Mouse (Mus musculus) stomach, postnatal 0 days (tissue): ENCODE data around the gene Pnrc2. TPM values are rescaled to one million over a fixed set of nuclear protein-coding genes. Genes with fewer than 3 reads are reported as not detected.

Source experiments
- ATAC-seq: fragments of 200-750 bp; cut with Nextera tagmentation; 2 replicates; pipeline ENCODE4 v1.8.0; 2017; ENCODE audit not compliant: low FRiP score, low TSS enrichment
- DNase-seq: peaks from one replicate; pipeline ENCODE4 v3.0.0-alpha.2; 2016; ENCODE audit warnings: low spot score
- H3K27ac ChIP-seq: fragments of 300-500 bp; sonication (generic); replicated peaks from 2 replicates; pipeline ENCODE4 v1.5.1; 2014; ENCODE audit warnings: mild to moderate bottlenecking, control low read depth
- H3K27me3 ChIP-seq: fragments of 300-500 bp; sonication (generic); 2 replicates; pipeline ENCODE4 v1.6.1; 2014; ENCODE audit warnings: low read length; ENCODE audit not compliant: control insufficient read depth, insufficient read depth
- H3K36me3 ChIP-seq: fragments of 300-500 bp; sonication (generic); 2 replicates; pipeline ENCODE4 v1.6.1; 2014; ENCODE audit warnings: low read length, mixed read lengths; ENCODE audit not compliant: control insufficient read depth, insufficient read depth
- H3K4me1 ChIP-seq: fragments of 300-500 bp; sonication (generic); replicated peaks from 2 replicates; pipeline ENCODE4 v1.6.1; 2014; ENCODE audit warnings: antibody characterized with exemption; ENCODE audit not compliant: control insufficient read depth, insufficient read depth
- H3K4me2 ChIP-seq: fragments of 300-500 bp; sonication (generic); replicated peaks from 2 replicates; pipeline ENCODE4 v1.6.1; 2014; ENCODE audit warnings: low read depth, mild to moderate bottlenecking, control low read depth, moderate library complexity
- H3K4me3 ChIP-seq: fragments of 300-500 bp; sonication (generic); 2 replicates; pipeline ENCODE4 v1.5.1; 2014; ENCODE audit warnings: low read depth, low read length, control low read depth
- H3K9ac ChIP-seq: fragments of 300-500 bp; sonication (generic); 2 replicates; pipeline ENCODE4 v1.6.1; 2014; ENCODE audit warnings: mild to moderate bottlenecking, low read length, control low read depth, mixed read lengths
- H3K9me3 ChIP-seq: fragments of 300-500 bp; sonication (generic); 2 replicates; pipeline ENCODE4 v1.6.1; 2016; ENCODE audit warnings: low read length; ENCODE audit not compliant: control insufficient read depth
- CTCF ChIP-seq: IDR thresholded peaks from 2 replicates; pipeline ENCODE4 v1.5.1; 2016; ENCODE audit warnings: antibody characterized with exemption, low read depth, mild to moderate bottlenecking, moderate library complexity
- EP300 ChIP-seq: optimal IDR thresholded peaks from 2 replicates; pipeline ENCODE3; 2016; ENCODE audit warnings: antibody characterized with exemption
- WGBS: fragments of 180-500 bp; shearing (Covaris S2); extraction: QIAGEN DNeasy Blood & Tissue Kit; methylation state at CpG from one replicate; pipeline ENCODE4 v1.1.7; 2014; 5-methylcytosine and 5-hydroxymethylcytosine counted together
- polyA plus RNA-seq: library from polyadenylated mRNA; unstranded; fragments of >200 nt; fragmentation: Nextera tagmentation; extraction: Ambion mirVana; gene quantifications from 2 replicates; pipeline ENCODE4 v1.2.1, GENCODE M21; 2015

Pnrc2 gene
- 101 TPM in 2 replicates for polyA plus RNA-seq

- under 1% methylated on average over 58 of the region's 60 CpGs for whole genome bisulfite sequencing
These were observed at the start of gene Pnrc2 for GRCm38 (mm10) chr4:135873526-135874202. Pnrc2 (minus strand) TSS chr4:135873850.

GRCm38 (mm10) chr4:135922190-135922589 is 48.5 kb upstream of the Pnrc2 start:
- Histone ChIP-seq H3K4me3 (peak overlapping the region; percentile 71), H3K4me2 (peak overlapping the region; percentile 77), H3K27ac (peak overlapping the region; percentile 69), H3K4me1 (no peaks in the 10 kb centered on the region), H3K27me3 (no peaks in the 10 kb centered on the region), H3K9me3 (no peaks in the 10 kb centered on the region), H3K36me3 (no peaks in the 10 kb centered on the region; the same call in 1 of the 2 replicates), H3K9ac (no peak overlapping the region)
- no peak for ATAC-seq
- WGBS = 56% methylated on average over 1 of the region's 1 CpGs
- DNase-seq = no peak
- TF ChIP-seq EP300 (no peak), CTCF (no peak)

More at GRCm38 (mm10) chr4:135873526-135874202, at the start of gene Pnrc2:
- Histone ChIP-seq H3K4me3 (peak within 1 kb of the TSS; percentile 83), H3K9ac (peak within 1 kb of the TSS; percentile 90), H3K4me2 (peak within 1 kb of the TSS; percentile 70), H3K27ac (peak within 1 kb of the TSS; percentile 100), H3K27me3 (no peaks in the 10 kb centered on the region), H3K9me3 (no peaks in the 10 kb centered on the region), H3K4me1 (peaks cover 18% of the 10 kb centered on the region; the same call in 1 of the 2 replicates), H3K36me3 (no peaks in the 10 kb centered on the region)
- ATAC-seq = peak; percentile 95
- TF ChIP-seq EP300 (peak; percentile 80), CTCF (no peak; the same call in 1 of the 2 replicates)
- peak; percentile 98 for DNase-seq

GRCm38 (mm10) chr4:135921257-135922120 is 47.8 kb upstream of the Pnrc2 start:
- no peaks in the 10 kb centered on the region; the same call in 1 of the 2 replicates for H3K36me3 ChIP-seq
- H3K4me3 ChIP-seq = peak overlapping the region; percentile 71
- peak overlapping the region; percentile 77 for H3K4me2 ChIP-seq
- ATAC-seq (no peak), DNase-seq (peak; percentile 41)
- no peaks in the 10 kb centered on the region for H3K4me1 ChIP-seq
- peak overlapping the region; percentile 69 for H3K27ac ChIP-seq
- TF ChIP-seq EP300 (no peak), CTCF (no peak)
- WGBS = 3% methylated on average over 26 of the region's 26 CpGs
- H3K27me3 ChIP-seq = no peaks in the 10 kb centered on the region
- no peaks in the 10 kb centered on the region for H3K9me3 ChIP-seq
- peak overlapping the region; percentile 75 for H3K9ac ChIP-seq

- Histone ChIP-seq H3K27me3 (no peaks in the 10 kb centered on the region), H3K27ac (peak within 1 kb of the TSS; percentile 69), H3K4me1 (no peaks in the 10 kb centered on the region), H3K4me3 (peak within 1 kb of the TSS; percentile 71), H3K9ac (peak within 1 kb of the TSS; percentile 75), H3K4me2 (peak within 1 kb of the TSS; percentile 77), H3K9me3 (no peaks in the 10 kb centered on the region), H3K36me3 (no peaks in the 10 kb centered on the region; the same call in 1 of the 2 replicates)
- under 1% methylated on average over 60 of the region's 60 CpGs for WGBS
- TF ChIP-seq EP300 = no peak
- TF ChIP-seq CTCF = peak; percentile 84
- DNase-seq = peak; percentile 97
- ATAC-seq = peak; percentile 91
These were observed 46.9 kb upstream of the Pnrc2 start, which contains the start of gene Fuca1 for GRCm38 (mm10) chr4:135920304-135921241. Fuca1 (plus strand) TSS chr4:135920735.

GRCm38 (mm10) chr4:135919280-135919639 is 45.6 kb upstream of the Pnrc2 start:
- H3K36me3 ChIP-seq = no peaks in the 10 kb centered on the region
- WGBS = 75% methylated on average over 3 of the region's 3 CpGs
- no peaks in the 10 kb centered on the region for H3K27me3 ChIP-seq
- no peaks in the 10 kb centered on the region for H3K4me1 ChIP-seq
- DNase-seq (peak; percentile 45), ATAC-seq (peak; percentile 58)
- TF ChIP-seq CTCF = no peak
- TF ChIP-seq EP300 = no peak
- no peak overlapping the region for H3K4me2 ChIP-seq
- H3K9ac ChIP-seq = no peak overlapping the region
- no peak overlapping the region for H3K4me3 ChIP-seq
- H3K27ac ChIP-seq = peak overlapping the region; percentile 63
- no peaks in the 10 kb centered on the region for H3K9me3 ChIP-seq
